23 mouse cellular contexts compared by ENCODE assay signal in genomic region chr17:15651869-15652268, GRCm38 (mm10). TPM values are rescaled to one million over a fixed set of nuclear protein-coding genes. Genes with fewer than 3 reads are reported as not detected.
A peak's percentile ranks its signal among the peaks of the same experiment; 100 is the strongest.
DNase-seq lines count a peak whose midpoint lies in the region; ATAC-seq lines count a peak whose summit lies in the region.
"Had no signal": no experiment of that assay in that cellular context is flagged by ENCODE, and none has a peak within 500 bp of the region (broad histone marks: within the 10 kb centered on the region; RNA-seq: fewer than 3 reads in every experiment).

No protein-coding gene starts in this region.

- no peaks in the 10 kb centered on the region for H3K9me3 ChIP-seq in midbrain, embryonic 15.5 days
- H3K9me3 ChIP-seq: embryonic facial prominence, embryonic 10.5 days; embryonic facial prominence, embryonic 12.5 days; forebrain, embryonic 13.5 days; forebrain, embryonic 15.5 days had no signal

- H3K27ac ChIP-seq in midbrain, embryonic 15.5 days, result no peak overlapping the region
- H3K27ac ChIP-seq: embryonic facial prominence, embryonic 10.5 days; embryonic facial prominence, embryonic 12.5 days; forebrain, embryonic 13.5 days; forebrain, embryonic 15.5 days had no signal

- ATAC-seq in common myeloid progenitor, adult 5-6 weeks (replicated peaks; ENCODE audit: low read depth, poor library complexity, severe bottlenecking), result peak; percentile 42; the same call in 1 of the 2 replicates
- ATAC-seq in megakaryocyte progenitor cell, adult 5-6 weeks (replicated peaks; ENCODE audit: poor library complexity), result peak; percentile 34
- no peak for ATAC-seq in midbrain, embryonic 15.5 days (replicated peaks)
- ATAC-seq: activated CD4-positive, CD25-positive, alpha-beta regulatory T cell, adult 4 months; forebrain, embryonic 13.5 days; forebrain, embryonic 15.5 days; forebrain, postnatal 0 days; Patski had no signal

- no peaks in the 10 kb centered on the region for H3K36me3 ChIP-seq in midbrain, embryonic 15.5 days (replicated peaks)
- H3K36me3 ChIP-seq: embryonic facial prominence, embryonic 10.5 days; embryonic facial prominence, embryonic 12.5 days; forebrain, embryonic 15.5 days had no signal

- H3K9ac ChIP-seq in midbrain, embryonic 15.5 days, result no peak overlapping the region
- H3K9ac ChIP-seq: embryonic facial prominence, embryonic 12.5 days; forebrain, embryonic 13.5 days; forebrain, embryonic 15.5 days; forebrain, postnatal 0 days had no signal

- no peak overlapping the region for H3K4me2 ChIP-seq in midbrain, embryonic 15.5 days
- H3K4me2 ChIP-seq: embryonic facial prominence, embryonic 12.5 days; forebrain, embryonic 13.5 days; forebrain, embryonic 15.5 days had no signal

- no peaks in the 10 kb centered on the region for H3K27me3 ChIP-seq in midbrain, embryonic 15.5 days (replicated peaks)
- H3K27me3 ChIP-seq: embryonic facial prominence, embryonic 12.5 days; forebrain, embryonic 13.5 days; forebrain, embryonic 15.5 days had no signal

- H3K4me1 ChIP-seq in midbrain, embryonic 15.5 days, result no peaks in the 10 kb centered on the region
- H3K4me1 ChIP-seq: forebrain, embryonic 13.5 days; forebrain, embryonic 15.5 days had no signal

- H3K4me3 ChIP-seq in midbrain, embryonic 15.5 days, result no peak overlapping the region
- H3K4me3 ChIP-seq: embryonic facial prominence, embryonic 10.5 days; embryonic facial prominence, embryonic 12.5 days; forebrain, embryonic 13.5 days; forebrain, embryonic 15.5 days had no signal

- WGBS in midbrain, embryonic 15.5 days, result 95% methylated on average over 3 of the region's 3 CpGs

- DNase-seq in thymus, postnatal 25 days, result peak; percentile 5
- no peak for DNase-seq in thymus, adult 18-20 months
- peak; percentile 41 for DNase-seq in 416B (ENCODE audit: low read depth)
- no peak for DNase-seq in adrenal gland, postnatal 14 days
- no peak for DNase-seq in kidney, adult 18-20 months
- DNase-seq: adrenal gland, adult 8-10 months; adrenal gland, postnatal 25 days; cerebellum, adult 11 months; cerebellum, adult 18-20 months; cerebellum, adult 8-10 months; cerebellum, adult 9-11 months; cerebellum, postnatal 14 days; cerebellum, postnatal 36 days; forebrain, postnatal 0 days had no signal

RNA-seq across cellular contexts. Expression of gene Chd1, which starts 52.9 kb away (rescaled TPM):
- total RNA-seq in common myeloid progenitor, adult 5-6 weeks (2017), result 75.5 and 100 TPM in 2 replicates
- 40.4 and 47.2 TPM in 2 replicates for total RNA-seq in megakaryocyte progenitor cell, adult 5-6 weeks (2015)
- total RNA-seq in megakaryocyte progenitor cell, adult 5-6 weeks (2017), result 59.2 and 68.7 TPM in 2 replicates
- 47.2 and 47.4 TPM in 2 replicates for total RNA-seq in adrenal gland, postnatal 14 days (2021)
- 16.3 and 16.5 TPM in 2 replicates for polyA plus RNA-seq in midbrain, embryonic 15.5 days (2015; fragmentation: Nextera tagmentation; extraction: Ambion mirVana)

Comparison
In these comparisons a context has a peak if more than half of its experiments do, and no peak if none do; other contexts are left out.
1. DNase-seq: peak in thymus, postnatal 25 days (single experiment) and 416B (single experiment); none in thymus, adult 18-20 months (0 of 2), adrenal gland, postnatal 14 days (single experiment) and kidney, adult 18-20 months (single experiment).